Mouse (Mus musculus): Measurements from ENCODE around the gene Psmb10. TPM values are rescaled to one million over a fixed set of nuclear protein-coding genes. Genes with fewer than 3 reads are reported as not detected.
"Not testable (repeated sequence)": the region's sequence is repeated elsewhere in the genome, so short reads cannot be mapped to it uniquely, and the experiment has no call there.

The Psmb10 gene
- polyA plus RNA-seq (2012), result 3.2 and 4.6 TPM in 2 replicates

DNA sequence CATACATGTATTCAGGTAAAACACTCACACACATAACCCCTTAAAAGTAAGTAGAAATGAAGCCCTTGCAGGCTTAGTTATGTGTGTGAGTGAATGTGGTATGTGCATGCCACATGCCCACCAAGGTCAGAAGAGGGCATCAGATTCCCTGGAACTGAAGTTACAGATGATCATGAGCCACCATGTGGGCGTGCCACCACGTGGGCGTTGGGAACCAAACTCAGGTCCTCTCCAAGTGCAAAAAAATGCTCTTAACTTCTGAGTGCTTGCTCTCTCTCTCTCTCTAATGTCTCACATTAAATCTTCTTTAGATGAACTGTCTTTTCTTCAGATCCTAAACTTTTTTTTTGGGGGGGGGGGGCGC lies at the start of gene Psmb10:
TSS of gene Psmb10 (minus strand) at position 139 of the 364 bp plus-strand sequence.
- TF ChIP-seq GATA1 (IDR thresholded peaks at IDR 0.05; ENCODE audit: low read length) (no peak), TAL1 (IDR thresholded peaks at IDR 0.05; ENCODE audit: low read length) (no peak)
- Histone ChIP-seq H3K4me1 (ENCODE audit: control insufficient read depth) (peaks cover 64% of the 10 kb centered on the region), H3K36me3 (ENCODE audit: control insufficient read depth) (peaks cover 42% of the 10 kb centered on the region)

DNA sequence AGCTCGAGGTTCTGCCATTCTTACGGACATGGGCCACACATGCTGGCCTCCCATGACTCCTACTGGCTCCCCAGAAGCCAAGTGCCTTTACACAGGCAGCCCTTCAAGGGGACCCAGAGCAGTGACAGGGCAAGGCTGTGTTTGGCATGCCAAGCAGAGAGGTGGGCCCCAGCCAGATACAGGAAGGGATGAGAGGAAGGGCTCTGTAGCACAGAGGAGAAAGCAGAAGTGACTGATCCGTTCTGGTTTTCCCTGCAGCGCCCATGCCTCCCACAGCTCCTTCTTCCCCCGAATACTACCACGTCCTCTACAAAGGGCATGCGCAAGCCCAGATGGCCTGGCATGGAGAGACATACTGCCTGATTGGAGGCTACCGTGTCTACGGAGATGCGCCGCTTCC lies 45.2 kb upstream of the Psmb10 start:
- H3K4me1 ChIP-seq (ENCODE audit: control insufficient read depth); H3K9me3 ChIP-seq (ENCODE audit: control insufficient read depth, low read length); H3K4me3 ChIP-seq (replicated peaks); H3K36me3 ChIP-seq (ENCODE audit: control insufficient read depth): not testable (repeated sequence)
- H3K27me3 ChIP-seq (ENCODE audit: control insufficient read depth), result peaks cover 12% of the 10 kb centered on the region

More for the DNA sequence above, at the start of gene Psmb10:
- Histone ChIP-seq H3K4me3 (replicated peaks) (peak within 1 kb of the TSS; percentile 70), H3K9me3 (ENCODE audit: control insufficient read depth, low read length) (no peaks in the 10 kb centered on the region), H3K27me3 (ENCODE audit: control insufficient read depth) (no peaks in the 10 kb centered on the region)

GRCm38 (mm10) chr8:105981146-105981545 lies 42.9 kb upstream of the Psmb10 start:
- H3K4me3 ChIP-seq (replicated peaks), result no peak overlapping the region
- H3K27me3 ChIP-seq (ENCODE audit: control insufficient read depth), result peaks cover 9% of the 10 kb centered on the region
- H3K36me3 ChIP-seq (ENCODE audit: control insufficient read depth), result no peaks in the 10 kb centered on the region
- TF ChIP-seq GATA1 (IDR thresholded peaks at IDR 0.05; ENCODE audit: low read length) (no peak), TAL1 (IDR thresholded peaks at IDR 0.05; ENCODE audit: low read length) (no peak)
- peaks cover 17% of the 10 kb centered on the region for H3K4me1 ChIP-seq (ENCODE audit: control insufficient read depth)
- peaks cover 5% of the 10 kb centered on the region for H3K9me3 ChIP-seq (ENCODE audit: control insufficient read depth, low read length)

DNA sequence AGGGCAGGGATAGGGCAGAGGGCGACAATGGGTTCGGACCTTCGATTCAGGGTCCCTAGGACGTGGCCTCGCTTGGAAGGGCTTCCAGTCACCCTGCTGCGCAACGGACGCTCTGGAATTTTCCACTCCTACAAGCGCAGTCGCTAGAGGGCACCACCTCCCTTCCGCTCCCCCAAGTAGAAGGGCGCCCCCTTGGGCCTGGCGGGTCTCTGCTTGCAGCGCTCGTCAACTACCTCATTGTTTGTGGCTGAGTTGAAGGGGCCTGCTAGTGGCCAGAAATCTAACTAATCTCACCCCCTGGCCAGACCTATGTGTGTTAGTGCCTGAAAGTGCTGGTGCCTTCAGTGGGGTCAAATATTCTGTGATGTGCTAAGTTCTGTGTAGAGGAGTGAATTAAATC lies 41.1 kb upstream of the Psmb10 start, which contains the start of gene Dpep3:
TSS of gene Dpep3 (minus strand) at position 105 of the 400 bp plus-strand sequence.
- Histone ChIP-seq H3K27me3 (ENCODE audit: control insufficient read depth) (peaks cover 2% of the 10 kb centered on the region; the same call in 1 of the 2 replicates), H3K36me3 (ENCODE audit: control insufficient read depth) (no peaks in the 10 kb centered on the region), H3K9me3 (ENCODE audit: control insufficient read depth, low read length) (peaks cover 5% of the 10 kb centered on the region), H3K4me3 (replicated peaks) (no peak within 1 kb of the TSS), H3K4me1 (ENCODE audit: control insufficient read depth) (peaks cover 29% of the 10 kb centered on the region)
- TF ChIP-seq TAL1 (IDR thresholded peaks at IDR 0.05; ENCODE audit: low read length) (no peak), GATA1 (IDR thresholded peaks at IDR 0.05; ENCODE audit: low read length) (no peak)

GRCm38 (mm10) chr8:105975363-105975762 lies 37.1 kb upstream of the Psmb10 start:
- Histone ChIP-seq H3K36me3 (ENCODE audit: control insufficient read depth) (no peaks in the 10 kb centered on the region), H3K27me3 (ENCODE audit: control insufficient read depth) (no peaks in the 10 kb centered on the region), H3K4me1 (ENCODE audit: control insufficient read depth) (peaks cover 32% of the 10 kb centered on the region), H3K4me3 (replicated peaks) (no peak overlapping the region), H3K9me3 (ENCODE audit: control insufficient read depth, low read length) (peaks cover 5% of the 10 kb centered on the region)
- TF ChIP-seq GATA1 (IDR thresholded peaks at IDR 0.05; ENCODE audit: low read length) (no peak), TAL1 (IDR thresholded peaks at IDR 0.05; ENCODE audit: low read length) (no peak)

DNA sequence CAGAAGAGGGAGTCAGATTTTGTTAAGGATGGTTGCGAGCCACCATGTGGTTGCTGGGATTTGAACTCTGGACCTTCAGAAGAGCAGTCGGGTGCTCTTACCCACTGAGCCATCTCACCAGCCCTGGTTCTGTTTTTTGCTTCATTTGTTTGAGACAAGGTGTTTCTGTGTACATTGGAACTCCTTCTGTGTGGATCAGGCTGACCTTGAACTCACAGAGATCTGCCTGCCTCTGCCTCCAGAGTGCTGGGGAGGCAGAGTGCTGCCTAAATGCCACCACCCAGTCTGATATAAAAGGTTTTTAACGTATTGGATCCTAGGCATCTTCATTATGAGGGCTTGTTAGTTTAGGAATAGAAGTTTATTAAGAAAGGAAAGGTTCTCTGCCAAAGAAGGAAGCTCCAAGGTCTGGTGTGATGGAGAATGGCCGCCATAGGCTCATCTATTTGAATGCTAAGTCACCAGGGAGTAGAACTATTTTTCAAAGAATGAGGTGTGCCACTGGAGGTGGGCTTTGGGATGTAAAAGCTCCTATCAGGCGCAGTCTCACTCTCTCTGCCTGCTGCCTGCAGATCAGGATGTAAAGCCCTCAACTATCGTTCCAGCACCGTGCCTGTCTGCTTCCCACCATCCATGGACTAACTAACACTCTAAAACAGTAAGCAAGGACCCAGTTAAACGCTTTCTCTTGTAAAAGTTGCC lies 32.9 kb upstream of the Psmb10 start:
- H3K4me1 ChIP-seq (ENCODE audit: control insufficient read depth), result peaks cover 41% of the 10 kb centered on the region
- H3K27me3 ChIP-seq (ENCODE audit: control insufficient read depth), result no peaks in the 10 kb centered on the region
- no peaks in the 10 kb centered on the region for H3K9me3 ChIP-seq (ENCODE audit: control insufficient read depth, low read length)
- TF ChIP-seq GATA1 (IDR thresholded peaks at IDR 0.05; ENCODE audit: low read length), result no peak
- TF ChIP-seq TAL1 (IDR thresholded peaks at IDR 0.05; ENCODE audit: low read length), result no peak
- no peak overlapping the region for H3K4me3 ChIP-seq (replicated peaks)
- no peaks in the 10 kb centered on the region for H3K36me3 ChIP-seq (ENCODE audit: control insufficient read depth)

GRCm38 (mm10) chr8:105969367-105969766 lies 31.1 kb upstream of the Psmb10 start:
- Histone ChIP-seq H3K27me3 (ENCODE audit: control insufficient read depth) (no peaks in the 10 kb centered on the region), H3K4me1 (ENCODE audit: control insufficient read depth) (peaks cover 47% of the 10 kb centered on the region), H3K9me3 (ENCODE audit: control insufficient read depth, low read length) (no peaks in the 10 kb centered on the region), H3K36me3 (ENCODE audit: control insufficient read depth) (peaks cover 3% of the 10 kb centered on the region), H3K4me3 (replicated peaks) (no peak overlapping the region)
- TF ChIP-seq GATA1 (IDR thresholded peaks at IDR 0.05; ENCODE audit: low read length) (no peak), TAL1 (IDR thresholded peaks at IDR 0.05; ENCODE audit: low read length) (no peak)

GRCm38 (mm10) chr8:105966692-105967311 lies 28.6 kb upstream of the Psmb10 start:
- H3K9me3 ChIP-seq (ENCODE audit: control insufficient read depth, low read length), result no peaks in the 10 kb centered on the region
- H3K36me3 ChIP-seq (ENCODE audit: control insufficient read depth), result peaks cover 14% of the 10 kb centered on the region
- TF ChIP-seq GATA1 (IDR thresholded peaks at IDR 0.05; ENCODE audit: low read length) (no peak), TAL1 (IDR thresholded peaks at IDR 0.05; ENCODE audit: low read length) (no peak)
- H3K27me3 ChIP-seq (ENCODE audit: control insufficient read depth), result no peaks in the 10 kb centered on the region
- H3K4me3 ChIP-seq (replicated peaks), result peak overlapping the region; percentile 88
- peaks cover 64% of the 10 kb centered on the region for H3K4me1 ChIP-seq (ENCODE audit: control insufficient read depth)

- Histone ChIP-seq H3K4me3 (replicated peaks) (peak within 1 kb of the TSS; percentile 88), H3K36me3 (ENCODE audit: control insufficient read depth) (peaks cover 14% of the 10 kb centered on the region), H3K27me3 (ENCODE audit: control insufficient read depth) (no peaks in the 10 kb centered on the region), H3K9me3 (ENCODE audit: control insufficient read depth, low read length) (no peaks in the 10 kb centered on the region), H3K4me1 (ENCODE audit: control insufficient read depth) (peaks cover 73% of the 10 kb centered on the region)
- TF ChIP-seq TAL1 (IDR thresholded peaks at IDR 0.05; ENCODE audit: low read length), result no peak
- TF ChIP-seq GATA1 (IDR thresholded peaks at IDR 0.05; ENCODE audit: low read length), result no peak
Observed at GRCm38 (mm10) chr8:105965905-105966341, 27.7 kb upstream of the Psmb10 start, which contains the start of gene Slc12a4. Gene Slc12a4, minus strand, starts transcription at chr8:105966097.

Data from erythroblast, embryonic 14.5 days (primary cell).